Mouse (Mus musculus): Measurements from ENCODE around the gene Stoml1.

The Stoml1 gene

GRCm38 (mm10) chr9:58308395-58308794 is 55.4 kb downstream of the Stoml1 start:
- DNase-seq: no peak

GRCm38 (mm10) chr9:58310043-58310660 is 57.2 kb downstream of the Stoml1 start:
- no peak for DNase-seq

GRCm38 (mm10) chr9:58311191-58311910 is 58.4 kb downstream of the Stoml1 start:
- no peak for DNase-seq

All from cerebellum, postnatal 25 days (tissue).